Mouse (Mus musculus): Measurements from ENCODE around the gene Apba3. TPM values are rescaled to one million over a fixed set of nuclear protein-coding genes. Genes with fewer than 3 reads are reported as not detected.

Apba3 gene
- total and polyA plus RNA-seq, 3 experiments, result 111 to 151 (median 123) TPM

DNA sequence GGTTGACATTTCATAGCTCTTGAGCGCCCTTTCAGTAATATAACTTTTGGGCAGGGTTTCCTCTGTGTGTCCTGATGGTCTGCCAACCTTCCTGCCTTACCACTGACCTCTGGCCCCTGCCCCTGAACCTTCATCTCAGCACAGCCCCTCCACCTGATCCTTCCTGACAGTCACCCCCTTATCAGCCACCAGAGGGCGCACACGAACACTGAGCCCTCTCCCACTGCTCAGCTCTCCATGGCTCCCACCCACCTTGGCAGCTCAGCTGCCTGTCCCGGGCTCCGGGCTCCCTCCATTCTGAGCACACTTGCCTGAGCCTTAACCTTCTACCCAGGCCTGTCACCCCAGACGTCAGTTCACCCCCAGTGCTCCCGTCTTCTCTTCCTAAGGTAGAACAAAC is 22.5 kb downstream of the Apba3 start:
- Histone ChIP-seq H3K36me3 (ENCODE audit: control insufficient read depth, insufficient read depth, low read length) (no peaks in the 10 kb centered on the region), H3K4me3 (no peak overlapping the region), H3K79me2 (replicated peaks; ENCODE audit: control insufficient read depth, insufficient read depth, low read length) (no peaks in the 10 kb centered on the region; the same call in 1 of the 2 replicates), H3K27me3 (ENCODE audit: control insufficient read depth, insufficient read depth, low read length) (peaks cover 2% of the 10 kb centered on the region; the same call in 1 of the 2 replicates), H3K9ac (ENCODE audit: low read depth, low read length) (no peak overlapping the region), H3K27ac (no peak overlapping the region), H3K4me1 (ENCODE audit: control insufficient read depth, insufficient read depth, low read length) (peaks cover 5% of the 10 kb centered on the region)
- 7% methylated on average over 7 of the region's 7 CpGs for WGBS
- DNase-seq, result peak; percentile 66 to 77
- TF ChIP-seq POLR2A (IDR thresholded peaks at IDR 0.05; ENCODE audit: insufficient read depth, low read depth, low read length) (no peak), CTCF (IDR thresholded peaks at IDR 0.05) (peak; percentile 94; the same call in 1 of the 2 replicates), EP300 (IDR thresholded peaks at IDR 0.05; ENCODE audit: insufficient read depth, low read depth, low read length) (0 out of 2 replicates have a peak, but pooled peaks have one; percentile 49)
- intact Hi-C loops (cut with DNase I), result loop anchor here (1.0 to 5.0 kb wide), 3 partner anchors 16 to 163 kb away; partner anchors contain the start of gene Gipc3

DNA sequence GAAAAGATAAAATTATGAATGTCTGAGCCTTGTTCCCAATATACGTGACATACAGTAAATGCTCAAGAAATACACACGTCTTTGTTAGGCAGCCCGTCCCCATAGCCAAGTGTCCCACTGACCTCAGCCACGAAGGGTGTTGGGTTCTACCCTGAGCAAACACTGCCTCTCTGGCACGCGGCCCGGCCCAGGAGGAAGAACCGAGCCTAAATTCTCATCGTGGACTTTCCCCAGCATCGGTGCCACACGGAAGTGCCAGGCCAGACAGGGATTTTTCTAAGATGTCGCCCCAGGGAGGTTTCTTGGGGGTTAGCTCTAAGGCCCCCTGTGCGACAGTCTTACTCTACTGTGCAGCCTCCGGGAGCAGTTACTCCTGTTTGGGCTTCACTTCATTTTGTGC is 23.1 kb downstream of the Apba3 start:
- no peak overlapping the region for H3K4me3 ChIP-seq
- TF ChIP-seq POLR2A (IDR thresholded peaks at IDR 0.05; ENCODE audit: insufficient read depth, low read depth, low read length), result no peak
- peaks cover under 1% of the 10 kb centered on the region; the same call in 1 of the 2 replicates for H3K27me3 ChIP-seq (ENCODE audit: control insufficient read depth, insufficient read depth, low read length)
- no peaks in the 10 kb centered on the region for H3K36me3 ChIP-seq (ENCODE audit: control insufficient read depth, insufficient read depth, low read length)
- WGBS, result 53% methylated on average over 14 of the region's 14 CpGs
- H3K4me1 ChIP-seq (ENCODE audit: control insufficient read depth, insufficient read depth, low read length), result peaks cover 7% of the 10 kb centered on the region
- no peak for DNase-seq
- no peak overlapping the region for H3K27ac ChIP-seq
- H3K9ac ChIP-seq (ENCODE audit: low read depth, low read length), result no peak overlapping the region
- intact Hi-C loops (cut with DNase I), result loop anchor here (1.0 to 5.0 kb wide), 3 partner anchors 15 to 162 kb away; partner anchors contain the start of gene Gipc3
- H3K79me2 ChIP-seq (replicated peaks; ENCODE audit: control insufficient read depth, insufficient read depth, low read length), result no peaks in the 10 kb centered on the region; the same call in 1 of the 2 replicates

DNA sequence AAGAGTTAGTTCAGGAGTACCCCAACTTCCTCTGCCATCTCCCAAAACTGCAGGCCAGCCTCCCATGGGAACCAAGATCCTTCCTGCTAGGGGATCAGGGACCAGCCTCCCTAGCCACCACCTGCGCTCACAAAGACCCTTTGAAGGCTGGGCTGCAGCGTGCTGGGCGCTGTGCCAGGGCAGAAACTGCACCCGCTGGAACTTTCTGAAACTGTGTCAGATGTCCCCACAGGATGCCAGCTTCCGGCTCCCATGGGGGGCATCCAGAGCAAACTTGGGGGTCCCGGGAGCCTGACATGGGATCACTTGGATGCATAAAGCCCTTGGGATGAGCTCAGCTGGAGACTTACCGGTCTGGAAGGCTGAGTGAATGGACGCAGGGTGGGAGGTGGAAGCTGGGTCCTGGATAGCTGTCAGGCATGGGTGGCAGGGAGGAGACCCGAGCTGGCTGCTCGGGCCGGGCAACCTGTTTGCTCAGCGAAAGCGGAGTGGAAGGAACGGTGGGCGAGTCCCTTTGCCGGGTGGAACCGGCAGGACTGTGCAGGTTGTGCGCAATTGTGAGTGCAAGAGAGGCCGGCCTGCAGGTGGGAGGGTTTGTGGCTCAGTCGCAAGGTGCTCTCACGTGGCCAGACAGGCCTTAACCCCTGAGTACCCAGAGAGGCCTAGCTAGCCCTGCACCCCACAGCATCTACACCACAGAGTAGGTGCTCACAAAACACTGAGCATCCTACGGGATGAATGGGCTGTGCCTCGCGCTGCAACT is 24.1 kb downstream of the Apba3 start:
- Histone ChIP-seq H3K27ac (no peak overlapping the region), H3K9ac (ENCODE audit: low read depth, low read length) (no peak overlapping the region), H3K79me2 (replicated peaks; ENCODE audit: control insufficient read depth, insufficient read depth, low read length) (peaks cover under 1% of the 10 kb centered on the region), H3K27me3 (ENCODE audit: control insufficient read depth, insufficient read depth, low read length) (no peaks in the 10 kb centered on the region), H3K4me1 (ENCODE audit: control insufficient read depth, insufficient read depth, low read length) (peaks cover 17% of the 10 kb centered on the region), H3K4me3 (no peak overlapping the region), H3K36me3 (ENCODE audit: control insufficient read depth, insufficient read depth, low read length) (no peaks in the 10 kb centered on the region)
- WGBS, result 29% methylated on average over 24 of the region's 24 CpGs
- DNase-seq, result no peak
- intact Hi-C loops (cut with DNase I), result no loop called here
- TF ChIP-seq POLR2A (IDR thresholded peaks at IDR 0.05; ENCODE audit: insufficient read depth, low read depth, low read length) (no peak), EP300 (IDR thresholded peaks at IDR 0.05; ENCODE audit: insufficient read depth, low read depth, low read length) (no peak), CTCF (IDR thresholded peaks at IDR 0.05) (no peak)

DNA sequence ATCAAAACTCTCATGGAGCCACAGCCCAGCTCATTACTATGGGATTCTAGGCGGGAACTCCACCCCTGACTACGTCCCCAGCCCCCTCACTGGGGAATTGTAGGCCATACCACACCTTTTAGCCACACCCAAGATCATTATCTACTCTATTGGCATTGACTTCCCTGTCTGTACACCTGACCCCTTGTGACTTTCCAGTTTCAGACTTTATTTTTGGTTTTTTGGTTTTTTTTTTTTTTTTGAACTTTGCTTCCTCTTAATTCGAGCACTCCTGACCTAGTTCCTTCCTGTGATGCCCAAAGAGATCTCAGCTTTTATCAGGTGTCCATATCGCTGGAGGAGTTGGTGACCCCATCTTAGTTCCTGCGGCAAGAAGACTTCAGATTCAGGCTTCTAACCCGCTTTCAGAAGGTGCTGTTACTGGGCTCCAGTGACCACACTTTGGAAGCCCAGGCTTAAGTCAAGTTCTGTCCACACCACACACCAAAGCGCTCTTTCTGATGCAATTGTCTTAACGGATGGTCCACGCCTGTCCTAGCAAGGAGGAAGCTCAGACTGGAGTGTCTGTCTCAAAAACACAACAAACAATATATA is 24.8 kb downstream of the Apba3 start, which contains the start of gene Tjp3:
Gene Tjp3, minus strand, starts transcription at position 71 of the 594 bp plus-strand sequence.
- Histone ChIP-seq H3K36me3 (ENCODE audit: control insufficient read depth, insufficient read depth, low read length) (no peaks in the 10 kb centered on the region), H3K4me3 (no peak within 1 kb of the TSS), H3K27me3 (ENCODE audit: control insufficient read depth, insufficient read depth, low read length) (no peaks in the 10 kb centered on the region), H3K27ac (no peak within 1 kb of the TSS), H3K9ac (ENCODE audit: low read depth, low read length) (no peak within 1 kb of the TSS), H3K79me2 (replicated peaks; ENCODE audit: control insufficient read depth, insufficient read depth, low read length) (peaks cover 8% of the 10 kb centered on the region), H3K4me1 (ENCODE audit: control insufficient read depth, insufficient read depth, low read length) (peaks cover 20% of the 10 kb centered on the region)
- TF ChIP-seq CTCF (IDR thresholded peaks at IDR 0.05) (no peak), POLR2A (IDR thresholded peaks at IDR 0.05; ENCODE audit: insufficient read depth, low read depth, low read length) (no peak), EP300 (IDR thresholded peaks at IDR 0.05; ENCODE audit: insufficient read depth, low read depth, low read length) (no peak)
- WGBS, result 61% methylated on average over 9 of the region's 9 CpGs
- no peak for DNase-seq
- intact Hi-C loops (cut with DNase I), result loop anchor here (2.0 kb wide), 1 partner anchor 27 kb away; no protein-coding TSS in a partner anchor

DNA sequence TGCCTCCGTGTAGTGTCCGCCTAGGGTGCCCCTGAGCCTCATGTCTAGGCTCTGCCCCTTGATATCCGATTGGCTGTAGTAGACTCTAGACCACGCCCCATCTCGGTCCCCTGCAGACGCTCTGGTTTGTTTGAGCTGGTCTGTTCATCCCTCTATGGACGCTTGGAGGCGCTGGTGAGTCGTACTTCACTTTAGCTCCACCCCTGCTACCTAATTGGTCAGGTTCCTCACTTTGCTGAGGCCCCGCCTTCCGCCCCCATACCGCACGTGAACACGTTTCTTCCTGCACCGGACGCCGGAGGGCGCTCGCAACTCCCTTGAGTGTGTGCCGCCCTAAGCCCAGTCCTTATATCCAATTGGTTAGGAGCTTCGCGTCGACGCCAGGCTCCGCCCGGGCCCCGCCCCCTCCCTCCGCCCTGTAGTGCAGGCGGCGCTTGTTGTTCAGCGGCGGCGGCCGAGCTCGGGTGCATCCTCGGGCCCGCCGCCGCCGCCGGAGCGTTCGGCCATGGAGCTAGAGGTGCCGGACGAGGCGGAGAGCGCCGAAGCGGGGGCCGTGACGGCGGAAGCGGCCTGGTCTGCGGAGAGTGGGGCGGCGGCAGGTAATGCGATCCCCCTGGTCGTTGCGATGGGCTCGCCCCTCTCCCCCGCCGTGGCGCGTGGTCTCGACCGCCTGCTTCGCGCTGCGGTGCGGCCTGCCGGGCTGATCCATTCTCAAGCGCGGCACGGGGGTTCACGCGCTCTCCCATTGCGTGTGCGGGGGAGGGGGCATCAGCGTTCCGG is 26.0 kb downstream of the Apba3 start, which contains the start of gene Pip5k1c:
Gene Pip5k1c, plus strand, starts transcription at position 410 of the 780 bp plus-strand sequence.
- WGBS, result under 1% methylated on average over 77 of the region's 80 CpGs
- peak; percentile 97 to 100 for DNase-seq
- H3K79me2 ChIP-seq (replicated peaks; ENCODE audit: control insufficient read depth, insufficient read depth, low read length), result peaks cover 10% of the 10 kb centered on the region
- H3K27ac ChIP-seq, result peak within 1 kb of the TSS; percentile 96
- H3K36me3 ChIP-seq (ENCODE audit: control insufficient read depth, insufficient read depth, low read length), result no peaks in the 10 kb centered on the region
- peaks cover 24% of the 10 kb centered on the region for H3K4me1 ChIP-seq (ENCODE audit: control insufficient read depth, insufficient read depth, low read length)
- peak within 1 kb of the TSS; percentile 98 for H3K4me3 ChIP-seq
- peak; percentile 86 for TF ChIP-seq EP300 (IDR thresholded peaks at IDR 0.05; ENCODE audit: insufficient read depth, low read depth, low read length)
- TF ChIP-seq CTCF (IDR thresholded peaks at IDR 0.05), result peak; percentile 92
- TF ChIP-seq POLR2A (IDR thresholded peaks at IDR 0.05; ENCODE audit: insufficient read depth, low read depth, low read length), result peak; percentile 62
- intact Hi-C loops (cut with DNase I), result loop anchor here (2.0 kb wide), 1 partner anchor 26 kb away; no protein-coding TSS in a partner anchor
- no peaks in the 10 kb centered on the region for H3K27me3 ChIP-seq (ENCODE audit: control insufficient read depth, insufficient read depth, low read length)
- peak within 1 kb of the TSS; percentile 98 for H3K9ac ChIP-seq (ENCODE audit: low read depth, low read length)

Data from heart, adult 2 months (tissue).